Mouse (Mus musculus) olfactory bulb, adult 2 months (tissue): ENCODE measurements at regions not wholly inside any gene's neighbourhood (a gene's known extent, or its start where the extent isn't known, plus 50 kb on each side); places are given as distances from the start of the nearest gene placed in this dataset.

Source experiments
- CTCF ChIP-seq: fragments of 200-500 bp; IDR thresholded peaks from 2 replicates; pipeline ENCODE4 v1.5.1; 2012; ENCODE audit warnings: low read depth, mild to moderate bottlenecking, low read length, moderate library complexity; ENCODE audit not compliant: insufficient read depth
- POLR2A ChIP-seq: fragments of 200-500 bp; IDR thresholded peaks from 2 replicates; pipeline ENCODE4 v1.6.1; 2012; ENCODE audit warnings: mild to moderate bottlenecking, low read depth, low read length, moderate library complexity; ENCODE audit not compliant: insufficient read depth

GRCm38 (mm10) chr14:105502633-105502975, 244.2 kb downstream of the Ndfip2 start:
- TF ChIP-seq CTCF (no peak), POLR2A (no peak)
